Mouse (Mus musculus) CH12.LX (cell line): ENCODE measurements at regions not wholly inside any gene's neighbourhood (a gene's known extent, or its start where the extent isn't known, plus 50 kb on each side); places are given as distances from the start of the nearest gene placed in this dataset.

Experiments used
- DNase-seq: peaks from one replicate; pipeline ENCODE4 v3.0.0-alpha.2; 2013; ENCODE audit errors: extremely low read depth
- H3K27ac ChIP-seq: 2 replicates; pipeline ENCODE4 v1.5.1; 2012; ENCODE audit warnings: low read depth, mild to moderate bottlenecking, control low read depth, moderate library complexity; ENCODE audit not compliant: insufficient read depth
- H3K27me3 ChIP-seq: replicated peaks from 2 replicates; pipeline ENCODE3; 2012; ENCODE audit warnings: inconsistent platforms
- H3K36me3 ChIP-seq, 2 experiments: replicated peaks in 1 of 2; 2 replicates each; pipeline versions ENCODE3 to v1.6.1; 2012; ENCODE audit warnings: inconsistent platforms in 1 of 2, low read length in 1 of 2, mild to moderate bottlenecking in 1 of 2, mixed read lengths in 1 of 2, moderate library complexity in 1 of 2; ENCODE audit not compliant: control insufficient read depth in 1 of 2, insufficient read depth in 1 of 2
- H3K4me1 ChIP-seq, 2 experiments: 2 replicates each; pipeline ENCODE4 v1.6.1; 2012; ENCODE audit warnings: inconsistent platforms in 1 of 2, moderate library complexity in 1 of 2; ENCODE audit not compliant: insufficient read depth in 2 of 2, control insufficient read depth in 1 of 2
- H3K4me2 ChIP-seq: 2 replicates; pipeline ENCODE4 v1.6.1; 2012; ENCODE audit warnings: low read depth, mild to moderate bottlenecking, control low read depth; ENCODE audit not compliant: poor library complexity, insufficient read depth, severe bottlenecking
- H3K4me3 ChIP-seq, 3 experiments: fragments of 150-350 bp in 1 of 3; sonication (generic) in 1 of 3; replicated peaks in 1 of 3; 2 replicates each; pipeline versions ENCODE3 to v1.5.1; 2011 to 2012; ENCODE audit warnings: low read depth in 2 of 3, low read length in 2 of 3, mild to moderate bottlenecking in 2 of 3, moderate library complexity in 2 of 3, control low read depth in 1 of 3, improper control_type of control experiment in 1 of 3, inconsistent platforms in 1 of 3, mixed read lengths in 1 of 3; ENCODE audit not compliant: poor library complexity in 1 of 3
- H3K79me2 ChIP-seq: replicated peaks from 2 replicates; pipeline ENCODE4 v1.6.1; 2012; ENCODE audit warnings: mild to moderate bottlenecking, moderate library complexity; ENCODE audit not compliant: control insufficient read depth, poor library complexity, insufficient read depth, severe bottlenecking; ENCODE audit errors: extremely low read depth
- H3K9ac ChIP-seq: 2 replicates; pipeline ENCODE4 v1.6.1; 2012; ENCODE audit warnings: low read depth, mild to moderate bottlenecking, control low read depth, moderate library complexity; ENCODE audit not compliant: insufficient read depth
- H3K9me3 ChIP-seq: replicated peaks from 2 replicates; pipeline ENCODE3; 2012; ENCODE audit warnings: low read length, inconsistent platforms, mixed read lengths
- ELF1 ChIP-seq: IDR thresholded peaks from 2 replicates; pipeline ENCODE4 v1.6.1; 2014; ENCODE audit warnings: low read depth, mild to moderate bottlenecking, inconsistent platforms, low read length, improper control_type of control experiment
- GABPA ChIP-seq: IDR thresholded peaks from 2 replicates; pipeline ENCODE4 v1.6.1; 2012; ENCODE audit warnings: low read depth, low read length, improper control_type of control experiment, inconsistent platforms; ENCODE audit not compliant: insufficient replicate concordance
- IRF4 ChIP-seq: IDR thresholded peaks from 2 replicates; pipeline ENCODE4 v1.6.1; 2014; ENCODE audit warnings: low read depth, mild to moderate bottlenecking, inconsistent platforms, low read length, improper control_type of control experiment
- MAFK ChIP-seq: IDR thresholded peaks from 2 replicates; pipeline ENCODE4 v1.6.1; 2011; ENCODE audit warnings: low read length, improper control_type of control experiment; ENCODE audit not compliant: insufficient replicate concordance
- MAX ChIP-seq: IDR thresholded peaks from 2 replicates; pipeline ENCODE4 v1.6.1; 2011; ENCODE audit warnings: low read length, improper control_type of control experiment
- MAZ ChIP-seq: IDR thresholded peaks from 2 replicates; pipeline ENCODE4 v1.6.1; 2012; ENCODE audit warnings: low read depth, mild to moderate bottlenecking, inconsistent platforms, low read length, improper control_type of control experiment, moderate library complexity
- SIN3A ChIP-seq: IDR thresholded peaks from 2 replicates; pipeline ENCODE4 v1.6.1; 2012; ENCODE audit warnings: low read length, improper control_type of control experiment, inconsistent platforms
- UBTF ChIP-seq: IDR thresholded peaks from 2 replicates; pipeline ENCODE4 v1.6.1; 2012; ENCODE audit warnings: low read depth, mild to moderate bottlenecking, inconsistent platforms, low read length, improper control_type of control experiment, moderate library complexity
- USF1 ChIP-seq: IDR thresholded peaks from 2 replicates; pipeline ENCODE4 v1.6.1; 2014; ENCODE audit warnings: low read depth, mild to moderate bottlenecking, inconsistent platforms, low read length, improper control_type of control experiment
- USF2 ChIP-seq: conservative IDR thresholded peaks from 2 replicates; pipeline ENCODE4 v1.6.1; 2011; ENCODE audit warnings: low read depth, low read length, improper control_type of control experiment
- ZC3H11A ChIP-seq: IDR thresholded peaks from 2 replicates; pipeline ENCODE4 v1.6.1; 2012; ENCODE audit warnings: low read depth, mild to moderate bottlenecking, inconsistent platforms, low read length, improper control_type of control experiment
- ZMIZ1 ChIP-seq: IDR thresholded peaks from 2 replicates; pipeline ENCODE4 v1.6.1; 2012; ENCODE audit warnings: low read depth, mild to moderate bottlenecking, inconsistent platforms, low read length, improper control_type of control experiment
- dilution Hi-C: fragments of 300-500 bp; cut with MboI; formaldehyde crosslinking; loops from 2 replicates; pipeline ENCODE4 v1.14.3; 2020; ENCODE audit warnings: low sequenced_read_pairs; ENCODE audit not compliant: extremely low pct_unique_long_range_greater_than_20kb, extremely low pct_ligation_motif_present
- in situ Hi-C: fragments of 300-500 bp; cut with MboI; formaldehyde crosslinking; loops from 3 replicates; pipeline ENCODE4 v1.14.3; 2019; ENCODE audit warnings: low sequenced_read_pairs, low pct_ligation_motif_present, low pct_unique_long_range_greater_than_20kb, mixed read lengths

- H3K4me2 ChIP-seq, result no peak overlapping the region
- H3K4me1 ChIP-seq, result no peaks in the 10 kb centered on the region
- H3K27me3 ChIP-seq, result no peaks in the 10 kb centered on the region
- no peak for DNase-seq
- peaks cover 39% of the 10 kb centered on the region for H3K9me3 ChIP-seq
- H3K9ac ChIP-seq, result no peak overlapping the region
- dilution Hi-C loops, result no loop called here
- no peak for TF ChIP-seq ELF1
- no peak for TF ChIP-seq SIN3A
- TF ChIP-seq USF2, result no peak
- TF ChIP-seq GABPA, result no peak
- TF ChIP-seq MAX, result no peak
- TF ChIP-seq UBTF, result no peak
- TF ChIP-seq ZC3H11A, result no peak
- no peak overlapping the region for H3K27ac ChIP-seq
- H3K4me3 ChIP-seq, result no peak overlapping the region
- H3K36me3 ChIP-seq, result no peaks in the 10 kb centered on the region
- no peaks in the 10 kb centered on the region for H3K79me2 ChIP-seq
- in situ Hi-C loops, result no loop called here
Observed at GRCm38 (mm10) chr10:92006467-92006866, 715.8 kb downstream of the Nedd1 start.

- Histone ChIP-seq H3K27ac (no peak overlapping the region), H3K9me3 (peaks cover 52% of the 10 kb centered on the region), H3K4me3 (no peak overlapping the region), H3K79me2 (no peaks in the 10 kb centered on the region), H3K9ac (no peak overlapping the region), H3K4me1 (no peaks in the 10 kb centered on the region), H3K36me3 (no peaks in the 10 kb centered on the region), H3K27me3 (no peaks in the 10 kb centered on the region), H3K4me2 (no peak overlapping the region)
- dilution Hi-C loops (no loop called here), in situ Hi-C loops (no loop called here)
- TF ChIP-seq MAZ, result no peak
- TF ChIP-seq USF1, result no peak
- no peak for DNase-seq
Observed at GRCm38 (mm10) chr10:91991040-91991439, 731.2 kb downstream of the Nedd1 start.

- no peaks in the 10 kb centered on the region for H3K36me3 ChIP-seq
- no peak overlapping the region for H3K9ac ChIP-seq
- no peak overlapping the region for H3K4me3 ChIP-seq
- dilution Hi-C loops, result no loop called here
- no peaks in the 10 kb centered on the region for H3K4me1 ChIP-seq
- H3K9me3 ChIP-seq, result peaks cover 46% of the 10 kb centered on the region
- in situ Hi-C loops, result no loop called here
- H3K4me2 ChIP-seq, result no peak overlapping the region
- H3K79me2 ChIP-seq, result no peaks in the 10 kb centered on the region
- H3K27ac ChIP-seq, result no peak overlapping the region
- H3K27me3 ChIP-seq, result no peaks in the 10 kb centered on the region
- DNase-seq, result no peak
- TF ChIP-seq MAFK, result no peak
- TF ChIP-seq IRF4, result no peak
- TF ChIP-seq ZMIZ1, result no peak
- TF ChIP-seq USF2, result no peak
Observed at GRCm38 (mm10) chr10:91988364-91988763, 733.9 kb downstream of the Nedd1 start.
